Mouse (Mus musculus) heart, adult 2 months (tissue): ENCODE results near the gene Tubb5. TPM values are rescaled to one million over a fixed set of nuclear protein-coding genes. Genes with fewer than 3 reads are reported as not detected.

Source experiments
- DNase-seq, 2 experiments: peaks; one replicate each; pipeline ENCODE4 v3.0.0; 2021
- H3K27ac ChIP-seq: fragments of 200-600 bp; 2 replicates; pipeline ENCODE4 v1.8.1; 2022
- H3K27me3 ChIP-seq: fragments of 200-500 bp; 2 replicates; pipeline ENCODE4 v1.6.1; 2012; ENCODE audit warnings: mild to moderate bottlenecking, low read length, inconsistent platforms, mixed read lengths; ENCODE audit not compliant: control insufficient read depth, insufficient read depth
- H3K36me3 ChIP-seq: fragments of 200-500 bp; 2 replicates; pipeline ENCODE4 v1.6.1; 2012; ENCODE audit warnings: low read length, inconsistent platforms; ENCODE audit not compliant: control insufficient read depth, insufficient read depth
- H3K4me1 ChIP-seq: fragments of 200-500 bp; 2 replicates; pipeline ENCODE4 v1.6.1; 2011; ENCODE audit warnings: low read length; ENCODE audit not compliant: control insufficient read depth, insufficient read depth
- H3K4me3 ChIP-seq: fragments of 200-600 bp; 2 replicates; pipeline ENCODE4 v1.8.1; 2022
- H3K79me2 ChIP-seq: fragments of 200-500 bp; replicated peaks from 2 replicates; pipeline ENCODE4 v1.6.1; 2012; ENCODE audit warnings: mild to moderate bottlenecking, inconsistent platforms, low read length, moderate library complexity, mixed read lengths; ENCODE audit not compliant: control insufficient read depth, insufficient read depth
- H3K9ac ChIP-seq: fragments of 200-500 bp; 2 replicates; pipeline ENCODE4 v1.6.1; 2012; ENCODE audit warnings: low read depth, mild to moderate bottlenecking, control low read depth, inconsistent platforms, low read length, mixed read lengths
- CTCF ChIP-seq: fragments of 200-600 bp; IDR thresholded peaks from 2 replicates; pipeline ENCODE4 v1.8.1; 2022; ENCODE audit warnings: antibody characterized with exemption, mild to moderate bottlenecking, moderate library complexity
- EP300 ChIP-seq: fragments of 200-500 bp; IDR thresholded peaks from 2 replicates; pipeline ENCODE4 v1.6.1; 2011; ENCODE audit warnings: low read depth, low read length, control low read depth; ENCODE audit not compliant: insufficient read depth
- POLR2A ChIP-seq: fragments of 200-500 bp; IDR thresholded peaks from 2 replicates; pipeline ENCODE4 v1.6.1; 2011; ENCODE audit warnings: mild to moderate bottlenecking, low read depth, low read length, control low read depth; ENCODE audit not compliant: insufficient read depth
- WGBS: fragments of 180-500 bp; shearing (Covaris S2); methylation state at CpG from one replicate; pipeline ENCODE4 v1.1.7; 2018; 5-methylcytosine and 5-hydroxymethylcytosine counted together
- intact Hi-C: fragments of 180-260 bp; cut with DNase I; formaldehyde crosslinking; loops from one replicate; pipeline ENCODE4 v1.15.1; 2025
- polyA plus RNA-seq: library from polyadenylated mRNA; depleted of rRNA; stranded (reverse); fragments of >200 nt; gene quantifications from 2 replicates; pipeline ENCODE4 v1.2.3, GENCODE M21; 2012
- total RNA-seq, 2 experiments: library from RNA; stranded (reverse); gene quantifications; 2 replicates each; pipeline ENCODE4 v1.2.3; 2021

Gene Tubb5
- total and polyA plus RNA-seq, 3 experiments, result 83.0 to 108 (median 90.1) TPM

DNA sequence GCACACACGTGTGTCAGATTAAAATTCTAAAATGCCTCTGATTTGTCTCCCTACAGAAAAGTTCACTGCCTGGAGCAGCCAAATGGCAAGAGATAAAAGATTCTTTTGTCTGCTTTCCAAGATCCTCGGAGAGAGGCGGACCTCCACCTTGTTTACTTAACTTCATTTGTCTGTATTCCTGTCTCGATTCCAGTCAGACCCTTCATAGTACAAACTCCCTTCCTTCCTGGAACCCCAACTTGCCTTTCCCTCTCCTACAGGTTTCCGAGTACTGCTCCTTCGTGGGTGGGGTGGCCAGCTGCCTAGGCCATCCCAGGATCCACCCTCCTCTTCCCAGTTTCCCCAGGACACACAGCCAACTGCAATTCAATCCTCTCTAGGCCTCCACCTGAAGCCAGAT is 35.1 kb downstream of the Tubb5 start:
- Histone ChIP-seq H3K79me2 (no peaks in the 10 kb centered on the region), H3K4me1 (peaks cover 14% of the 10 kb centered on the region), H3K27me3 (no peaks in the 10 kb centered on the region), H3K9ac (no peak overlapping the region), H3K36me3 (no peaks in the 10 kb centered on the region; the same call in 1 of the 2 replicates), H3K4me3 (no peak overlapping the region), H3K27ac (peak overlapping the region; percentile 48)
- DNase-seq, result peak in 1 of 2 experiments; percentile 53
- WGBS, result 27% methylated on average over 6 of the region's 6 CpGs
- intact Hi-C loops, result no loop called here
- TF ChIP-seq CTCF (no peak), POLR2A (peak; percentile 16; the same call in 1 of the 2 replicates), EP300 (peak; percentile 58; the same call in 1 of the 2 replicates)

DNA sequence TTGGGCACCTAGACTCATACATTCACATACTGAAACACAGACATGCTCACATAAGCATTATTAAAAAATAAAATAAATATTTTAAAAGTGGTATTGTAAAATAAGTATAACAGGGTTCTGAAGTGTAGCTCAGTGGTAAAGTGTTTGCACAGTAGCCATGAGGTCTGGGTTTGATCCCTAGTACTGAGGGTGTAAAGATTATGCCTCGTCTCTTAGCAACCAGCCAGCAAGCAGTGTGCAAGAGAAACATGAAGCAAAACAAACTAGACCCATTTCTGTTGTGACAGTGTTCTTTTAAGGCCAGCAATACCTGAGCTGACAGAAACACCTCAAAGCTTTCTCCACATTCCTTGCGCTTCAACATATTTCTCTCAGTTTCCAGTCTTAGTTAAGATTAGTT is 37.2 kb downstream of the Tubb5 start:
- Histone ChIP-seq H3K9ac (no peak overlapping the region), H3K4me3 (no peak overlapping the region), H3K4me1 (peaks cover 6% of the 10 kb centered on the region), H3K27ac (no peak overlapping the region), H3K36me3 (no peaks in the 10 kb centered on the region), H3K27me3 (no peaks in the 10 kb centered on the region), H3K79me2 (no peaks in the 10 kb centered on the region)
- DNase-seq, result no peak
- WGBS, result 87% methylated on average over 2 of the region's 2 CpGs
- intact Hi-C loops, result no loop called here
- TF ChIP-seq POLR2A, result no peak
- no peak for TF ChIP-seq EP300
- no peak for TF ChIP-seq CTCF

DNA sequence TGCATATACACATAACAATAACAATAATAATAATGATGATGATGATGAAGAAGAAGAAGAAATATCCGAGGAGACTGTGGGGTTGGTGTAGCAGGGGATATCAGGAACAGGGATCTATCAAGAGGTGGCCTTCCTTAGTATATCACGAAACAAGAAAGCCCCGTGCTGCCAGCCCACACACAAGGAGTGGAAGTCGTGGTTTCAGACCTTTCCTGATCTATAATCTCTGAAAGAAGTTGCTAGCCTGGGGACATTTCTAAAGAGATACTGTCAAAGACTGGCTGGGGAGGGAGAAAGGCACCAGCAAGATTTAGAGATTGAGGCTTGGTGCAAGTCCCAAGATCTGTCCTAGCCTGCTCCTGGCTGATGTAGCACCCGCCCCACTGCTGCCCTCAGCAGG is 41.3 kb downstream of the Tubb5 start:
- Histone ChIP-seq H3K4me3 (no peak overlapping the region), H3K79me2 (no peaks in the 10 kb centered on the region), H3K27ac (no peak overlapping the region), H3K9ac (no peak overlapping the region), H3K27me3 (no peaks in the 10 kb centered on the region), H3K36me3 (no peaks in the 10 kb centered on the region), H3K4me1 (no peaks in the 10 kb centered on the region)
- 77% methylated on average over 5 of the region's 5 CpGs for WGBS
- no peak for DNase-seq
- intact Hi-C loops, result no loop called here
- TF ChIP-seq EP300 (no peak), POLR2A (no peak), CTCF (no peak)

DNA sequence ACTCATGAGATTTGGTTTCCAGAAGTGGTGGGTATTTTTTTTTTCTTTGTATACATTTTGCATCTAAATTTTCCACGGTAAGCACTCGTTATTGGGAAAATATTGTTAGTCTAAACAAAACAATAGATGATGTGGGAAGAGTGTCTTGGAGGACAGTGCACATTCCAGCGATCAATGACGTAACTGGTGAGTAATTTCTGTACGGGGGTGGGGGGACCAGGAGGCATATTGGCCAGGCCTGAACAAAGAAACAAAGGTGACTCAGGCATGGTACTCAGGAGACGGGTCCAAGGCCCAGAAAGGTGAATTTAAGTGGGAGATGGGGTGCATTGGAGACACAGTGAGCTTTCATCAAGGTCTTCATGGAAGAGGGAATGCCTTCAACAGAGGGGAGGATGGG is 42.5 kb downstream of the Tubb5 start:
- no peaks in the 10 kb centered on the region for H3K27me3 ChIP-seq
- H3K4me1 ChIP-seq, result no peaks in the 10 kb centered on the region
- no peak overlapping the region for H3K4me3 ChIP-seq
- 64% methylated on average over 6 of the region's 6 CpGs for WGBS
- no peak overlapping the region for H3K27ac ChIP-seq
- no peak for DNase-seq
- H3K9ac ChIP-seq, result no peak overlapping the region
- intact Hi-C loops, result no loop called here
- TF ChIP-seq CTCF (no peak), EP300 (no peak), POLR2A (no peak)
- H3K79me2 ChIP-seq, result no peaks in the 10 kb centered on the region
- H3K36me3 ChIP-seq, result no peaks in the 10 kb centered on the region

DNA sequence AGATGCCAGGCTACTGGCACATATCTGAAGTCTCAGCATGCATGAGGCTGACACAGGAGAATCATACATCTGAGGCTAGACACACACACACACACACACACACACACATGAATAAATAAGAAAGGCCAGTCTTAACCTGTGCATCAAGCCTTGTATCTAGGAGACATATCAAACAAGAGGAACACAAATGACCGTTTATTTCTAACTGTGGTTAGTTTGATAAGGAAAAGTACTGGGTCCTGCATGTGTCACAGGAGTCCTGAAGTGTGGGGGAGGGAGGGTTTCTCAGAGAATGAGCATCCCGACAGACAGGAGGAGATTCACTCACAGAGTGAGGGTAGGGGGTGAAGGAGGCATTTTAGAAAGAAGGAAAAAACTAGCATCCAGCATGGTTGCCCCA is 43.0 kb downstream of the Tubb5 start:
- Histone ChIP-seq H3K9ac (no peak overlapping the region), H3K79me2 (no peaks in the 10 kb centered on the region), H3K4me3 (no peak overlapping the region), H3K27me3 (no peaks in the 10 kb centered on the region), H3K27ac (no peak overlapping the region), H3K36me3 (no peaks in the 10 kb centered on the region), H3K4me1 (no peaks in the 10 kb centered on the region)
- intact Hi-C loops, result no loop called here
- no peak for DNase-seq
- WGBS, result 16% methylated on average over 2 of the region's 2 CpGs
- no peak for TF ChIP-seq EP300
- no peak for TF ChIP-seq POLR2A
- TF ChIP-seq CTCF, result no peak

DNA sequence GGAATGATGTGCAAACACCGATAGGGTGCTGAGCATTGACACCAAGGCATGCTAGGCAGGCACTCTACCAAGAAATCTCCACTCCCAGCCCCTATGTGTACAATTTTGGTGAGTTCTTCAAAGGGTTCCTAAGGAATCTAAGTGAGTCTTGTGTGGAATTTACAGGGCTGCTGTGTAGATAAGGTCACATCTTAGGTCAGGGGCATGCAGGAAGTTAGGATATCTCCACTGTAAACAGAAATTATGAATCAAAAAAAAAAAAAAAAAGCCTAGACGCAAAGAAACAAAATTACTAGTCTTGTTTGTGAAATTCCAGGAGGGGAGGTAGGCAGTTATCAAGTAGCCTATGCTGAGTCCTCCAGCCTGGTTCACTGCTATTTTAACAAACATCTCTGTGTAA is 45.3 kb downstream of the Tubb5 start:
- intact Hi-C loops, result no loop called here
- H3K4me3 ChIP-seq, result no peak overlapping the region
- no peak for DNase-seq
- H3K36me3 ChIP-seq, result no peaks in the 10 kb centered on the region
- H3K9ac ChIP-seq, result no peak overlapping the region
- no peaks in the 10 kb centered on the region for H3K79me2 ChIP-seq
- no peaks in the 10 kb centered on the region for H3K4me1 ChIP-seq
- H3K27ac ChIP-seq, result no peak overlapping the region
- H3K27me3 ChIP-seq, result no peaks in the 10 kb centered on the region
- 55% methylated on average over 2 of the region's 2 CpGs for WGBS
- TF ChIP-seq CTCF, result no peak

DNA sequence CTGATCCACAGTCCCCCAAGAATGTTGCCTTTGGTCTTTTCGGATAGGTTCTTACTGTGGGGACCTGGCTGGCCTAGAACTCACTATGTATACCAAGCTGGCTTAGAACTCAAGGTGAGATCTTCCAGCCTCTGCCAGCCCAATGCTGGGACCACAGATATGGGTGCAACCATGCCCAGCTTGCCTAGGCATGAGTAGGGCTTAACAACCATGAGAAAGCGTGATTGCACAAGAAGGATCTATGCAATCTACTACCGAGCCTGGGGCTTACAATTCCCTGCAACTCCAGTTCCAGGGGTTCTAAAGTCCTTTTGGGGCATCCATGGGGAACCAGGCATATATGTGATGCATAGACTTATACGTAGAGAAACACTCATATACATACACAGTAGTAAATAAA is 47.2 kb downstream of the Tubb5 start:
- intact Hi-C loops, result no loop called here
- no peak overlapping the region for H3K4me3 ChIP-seq
- no peaks in the 10 kb centered on the region for H3K4me1 ChIP-seq
- H3K27me3 ChIP-seq, result no peaks in the 10 kb centered on the region
- H3K36me3 ChIP-seq, result peaks cover 2% of the 10 kb centered on the region; the same call in 1 of the 2 replicates
- no peak overlapping the region for H3K9ac ChIP-seq
- no peak for DNase-seq
- H3K27ac ChIP-seq, result no peak overlapping the region
- WGBS, result 93% methylated on average over 4 of the region's 4 CpGs
- H3K79me2 ChIP-seq, result no peaks in the 10 kb centered on the region
- no peak for TF ChIP-seq POLR2A
